Mouse (Mus musculus) layer of hippocampus, postnatal 14 days (tissue): Measurements from ENCODE around the gene Capn13. TPM values are rescaled to one million over a fixed set of nuclear protein-coding genes. Genes with fewer than 3 reads are reported as not detected.

Experiments
- DNase-seq, 2 experiments: peaks; one replicate each; pipeline ENCODE4 v3.0.0; 2021 to 2022; ENCODE audit warnings: low spot score in 2 of 2, mixed read lengths in 1 of 2
- total RNA-seq, 2 experiments: library from RNA; stranded (reverse); gene quantifications; 2 replicates each; pipeline ENCODE4 v1.2.3; 2021

The Capn13 gene
- total RNA-seq, 2 experiments from 2014 or later, result not detected

DNA sequence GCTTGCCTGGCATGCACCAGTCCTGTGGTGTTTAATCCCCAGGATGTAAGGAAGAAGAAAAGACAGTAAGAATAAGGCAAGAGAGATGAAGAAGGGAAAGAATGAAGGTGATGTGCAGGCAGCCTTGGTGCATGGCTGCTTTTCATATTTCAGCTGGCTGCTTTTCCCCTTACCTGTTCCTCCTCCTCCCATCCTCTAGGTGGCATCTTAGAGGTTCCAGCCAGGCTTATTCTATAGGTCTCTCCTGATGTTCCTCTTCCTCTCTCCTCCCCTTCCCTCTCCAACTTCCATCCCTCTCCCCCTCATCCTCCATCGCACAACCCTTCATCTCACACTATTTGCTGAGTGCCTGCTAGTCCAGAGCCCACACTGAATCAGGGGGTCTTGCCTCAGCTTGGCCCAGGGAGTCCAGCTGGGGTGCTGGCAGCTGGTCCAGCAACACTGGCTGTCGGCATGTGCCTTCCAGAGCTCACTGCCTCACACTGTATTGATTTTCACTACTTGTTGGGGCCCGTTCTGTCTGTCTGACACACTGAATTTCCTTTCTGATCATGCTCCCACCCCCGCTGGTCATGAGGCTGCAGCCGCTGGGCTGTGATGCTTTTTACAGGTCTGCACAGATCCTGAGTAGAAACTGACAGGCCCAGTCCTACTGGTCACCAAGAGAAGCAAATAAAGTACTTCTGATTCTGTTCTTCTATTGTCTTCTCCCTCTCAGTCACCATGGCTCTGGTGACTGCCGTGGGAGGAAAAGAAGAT is 56.9 kb downstream of the Capn13 start:
- DNase-seq, result no peak

DNA sequence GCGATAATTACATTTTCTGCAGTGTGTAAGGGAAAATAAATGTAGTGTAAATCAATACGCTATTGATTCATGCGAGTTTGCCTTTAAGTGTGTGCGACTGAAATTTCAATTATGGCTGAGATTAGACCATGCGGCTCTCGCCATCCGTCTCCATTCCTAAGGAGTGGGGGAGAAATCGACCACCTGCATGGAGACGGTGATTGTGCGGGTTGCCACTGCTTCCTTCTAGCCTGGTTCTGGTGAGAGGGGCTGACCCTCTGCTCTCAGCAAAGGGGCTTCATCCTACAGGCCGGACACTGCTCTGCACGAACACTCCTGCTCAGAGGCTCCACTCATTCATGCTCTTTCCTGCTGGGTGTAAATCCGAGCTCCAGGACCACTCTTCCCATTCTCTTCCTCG is 58.0 kb downstream of the Capn13 start:
- DNase-seq, result no peak

DNA sequence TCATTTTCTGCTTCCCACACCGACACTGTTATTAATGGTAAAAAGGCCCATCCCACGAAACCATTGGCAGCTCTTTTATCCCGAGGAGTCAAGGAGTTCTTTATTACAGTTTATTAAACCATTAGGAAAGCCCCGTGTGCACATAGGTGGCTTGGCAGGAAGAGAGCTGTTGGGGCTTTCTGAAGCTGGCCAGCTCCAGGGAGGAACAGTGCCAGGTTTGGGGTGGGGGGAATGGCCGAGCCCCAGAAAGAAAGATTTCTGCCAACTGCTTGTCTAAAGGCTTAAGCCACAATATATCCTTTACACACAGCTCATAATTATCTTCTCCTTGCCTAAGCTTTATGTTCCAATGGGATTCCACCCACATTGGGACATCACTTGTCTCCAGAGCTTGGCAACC is 71.6 kb downstream of the Capn13 start:
- DNase-seq, result peak in 1 of 2 experiments; percentile 20

DNA sequence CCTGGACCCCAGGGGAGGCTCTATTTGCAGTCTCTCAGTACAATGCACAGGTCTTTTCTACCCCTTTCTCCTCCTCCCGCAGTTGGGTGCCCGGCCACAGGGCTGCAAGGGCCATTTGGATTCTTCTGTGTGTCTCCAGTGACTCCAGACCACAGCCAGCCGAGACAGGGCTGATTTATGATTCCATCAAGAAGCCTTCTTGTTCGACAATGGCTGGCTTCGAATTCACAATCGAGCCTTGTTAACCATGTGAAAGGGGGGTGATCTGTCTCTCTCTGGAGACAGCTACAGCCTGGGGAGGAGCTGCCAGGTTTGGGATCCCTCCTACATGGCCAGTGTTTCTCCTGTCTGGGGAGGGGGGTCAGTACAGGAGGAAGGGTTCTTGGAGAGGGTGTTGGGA is 75.4 kb downstream of the Capn13 start:
- no peak for DNase-seq

DNA sequence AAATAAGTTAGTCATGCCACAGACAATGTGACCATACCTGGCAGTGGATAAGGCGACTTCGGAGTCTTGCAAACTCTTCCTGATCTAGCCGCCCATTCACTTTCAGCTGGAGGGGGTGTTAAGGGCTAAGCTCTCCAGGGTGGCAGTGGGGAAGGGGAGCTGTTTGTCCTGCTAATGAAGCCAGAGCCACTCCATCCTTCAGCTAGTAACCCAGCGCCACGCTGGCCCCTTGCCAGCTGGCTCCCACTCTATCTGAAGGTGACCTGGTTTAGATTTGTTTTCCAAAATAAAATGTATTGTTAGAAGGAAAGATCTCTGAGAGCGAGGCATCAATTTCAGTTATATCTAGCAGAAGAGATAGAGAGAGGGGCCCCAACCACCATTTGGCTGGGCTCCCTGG is 75.9 kb downstream of the Capn13 start:
- DNase-seq, result no peak

DNA sequence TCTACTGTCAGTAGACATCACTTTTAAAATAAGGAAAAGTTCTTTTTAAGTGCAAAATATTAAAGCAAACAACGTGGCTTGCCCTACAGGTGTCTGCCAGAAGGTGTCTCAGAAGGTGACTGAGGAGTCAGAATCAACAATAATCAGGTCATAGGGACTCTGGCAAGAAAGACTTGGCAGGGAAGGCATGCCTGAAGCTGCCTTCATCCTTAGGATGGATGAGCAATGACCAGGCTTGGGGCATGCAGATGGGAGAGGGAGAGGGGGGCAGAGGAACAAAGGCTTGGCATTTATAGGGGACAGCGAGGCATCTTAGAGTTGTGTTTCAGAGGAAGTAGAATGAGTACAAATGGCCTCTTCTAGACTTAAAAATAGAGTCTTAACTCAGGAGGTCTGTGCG is 76.7 kb downstream of the Capn13 start:
- no peak for DNase-seq

DNA sequence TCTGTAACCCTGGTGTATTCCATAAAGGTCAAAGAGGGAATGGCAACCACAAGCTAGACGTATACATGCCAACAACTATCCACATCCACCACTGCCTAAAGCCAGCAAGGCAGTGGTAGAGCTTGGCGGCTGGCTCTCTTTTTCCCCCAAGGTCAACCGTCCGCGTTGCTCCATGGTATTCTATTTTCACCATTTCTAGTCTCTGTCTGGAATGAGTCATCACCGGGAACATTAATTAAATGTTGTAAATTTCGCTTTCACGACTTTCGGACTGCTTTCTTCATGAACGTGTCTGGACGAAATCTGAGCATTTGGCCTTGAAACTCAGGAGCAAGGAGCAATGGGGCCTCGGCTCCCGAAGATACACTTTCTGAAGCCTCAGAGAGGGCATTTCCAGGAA is 85.9 kb downstream of the Capn13 start:
- no peak for DNase-seq

DNA sequence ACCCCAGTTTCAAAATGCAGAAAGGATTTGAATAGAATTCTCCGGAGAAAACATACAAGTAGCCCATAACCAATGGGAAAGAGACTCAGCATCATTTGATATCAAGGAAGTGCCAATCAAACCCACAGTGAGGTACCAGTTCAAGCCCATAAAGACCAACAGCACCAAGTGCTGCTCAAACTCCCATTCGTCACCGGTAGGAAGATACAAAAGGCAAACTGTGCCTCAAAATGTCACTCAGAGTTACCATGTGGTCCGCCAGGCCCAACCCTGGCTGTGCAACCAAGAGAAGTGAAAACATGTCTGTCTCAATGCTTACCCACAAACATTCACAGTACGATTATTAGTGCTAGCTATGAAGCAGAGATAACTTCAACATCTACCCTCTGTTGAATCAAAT is 89.2 kb downstream of the Capn13 start:
- no peak for DNase-seq

DNA sequence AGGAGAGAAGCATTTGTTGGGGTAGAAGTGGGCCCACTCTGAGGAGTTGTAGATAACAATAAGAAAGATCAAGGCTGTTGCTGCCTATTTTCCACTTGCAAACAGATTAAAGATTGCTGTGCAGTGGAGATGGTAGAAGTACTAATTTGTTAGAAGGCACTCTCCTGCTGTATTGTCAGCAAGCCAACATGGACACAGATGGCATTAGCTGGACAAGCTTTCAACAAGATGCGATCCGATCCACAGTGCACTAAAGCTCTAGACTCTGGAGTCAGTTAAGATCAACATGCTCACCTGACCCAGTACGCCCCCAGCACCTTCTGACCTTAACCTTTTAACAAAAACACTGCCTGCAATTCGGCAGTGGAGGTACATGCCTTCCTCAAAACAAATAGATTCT is 92.0 kb downstream of the Capn13 start:
- DNase-seq, result no peak

DNA sequence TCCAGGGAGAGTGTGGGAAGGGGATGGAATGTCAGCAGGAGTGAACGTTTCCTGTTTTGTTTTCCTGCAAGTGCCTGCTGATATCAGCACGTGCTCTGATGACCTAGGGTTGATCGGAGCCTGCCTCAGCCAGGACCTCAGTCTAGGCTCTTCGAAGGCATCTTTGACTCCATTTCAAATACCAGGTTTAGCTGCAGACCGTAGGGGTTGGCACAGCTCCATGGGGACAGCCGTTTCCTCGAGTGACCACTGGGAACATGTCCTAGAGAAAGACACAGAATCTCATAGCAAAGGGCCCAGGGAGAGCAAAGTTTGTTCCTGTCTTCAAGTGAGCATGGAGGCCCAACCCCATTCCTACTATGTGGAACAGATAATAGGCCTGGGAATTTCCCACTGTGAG is 94.0 kb downstream of the Capn13 start:
- no peak for DNase-seq

DNA sequence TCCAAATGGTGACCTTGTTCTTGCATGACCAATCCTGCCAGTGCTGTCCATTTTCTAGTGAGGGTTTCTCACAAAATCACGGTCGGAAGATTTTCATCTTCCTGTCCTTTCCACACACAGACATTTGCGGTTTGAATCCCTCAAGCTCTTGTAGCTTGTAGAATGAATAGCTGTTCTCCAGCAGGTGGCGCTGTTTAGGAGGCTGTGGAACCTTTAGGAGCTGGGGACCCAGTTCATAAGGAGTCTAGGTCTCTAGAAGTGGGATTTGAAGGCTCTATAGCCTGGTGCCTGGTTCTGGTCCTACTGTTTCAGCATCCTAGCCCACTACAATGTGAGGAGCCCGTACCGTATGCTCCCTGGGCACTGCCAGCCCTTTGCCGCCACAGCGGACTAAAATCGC is 95.0 kb downstream of the Capn13 start:
- peak; percentile 49 to 71 for DNase-seq

DNA sequence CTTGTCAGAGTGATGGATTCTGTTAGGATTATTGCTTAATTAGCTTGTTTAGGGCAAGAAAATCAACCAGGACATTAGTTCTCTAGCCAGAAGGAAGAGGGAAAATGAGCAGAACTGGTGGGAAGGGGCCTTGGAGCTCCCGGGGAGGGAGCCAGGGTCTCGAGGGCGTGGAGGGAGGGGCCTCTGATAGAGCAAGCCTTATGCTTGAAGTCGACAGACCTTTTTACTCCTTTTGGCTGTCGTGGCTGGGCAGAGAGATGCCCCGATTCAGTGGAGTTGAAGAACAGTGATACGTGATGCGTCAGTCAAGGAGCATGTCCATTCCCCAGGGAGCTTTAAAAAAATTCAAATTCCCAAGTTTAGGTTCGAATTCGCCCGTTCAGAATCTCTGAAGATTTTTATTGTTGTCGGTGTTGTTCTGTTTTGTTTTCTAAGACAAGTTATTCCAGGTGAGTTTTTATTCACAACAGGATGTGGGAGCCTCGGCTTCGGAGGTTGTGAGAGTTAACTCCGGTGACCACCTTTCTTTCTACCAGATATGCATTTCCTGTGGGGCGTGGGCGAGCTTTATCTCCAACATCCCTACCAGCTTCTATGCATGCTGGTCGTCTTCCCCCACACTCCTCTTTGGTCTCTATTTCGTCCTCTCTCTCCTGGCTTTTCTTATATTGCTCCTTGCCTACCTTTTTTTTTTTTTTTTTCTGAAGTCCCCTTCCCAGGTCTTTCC is 96.4 kb downstream of the Capn13 start:
- no peak for DNase-seq

DNA sequence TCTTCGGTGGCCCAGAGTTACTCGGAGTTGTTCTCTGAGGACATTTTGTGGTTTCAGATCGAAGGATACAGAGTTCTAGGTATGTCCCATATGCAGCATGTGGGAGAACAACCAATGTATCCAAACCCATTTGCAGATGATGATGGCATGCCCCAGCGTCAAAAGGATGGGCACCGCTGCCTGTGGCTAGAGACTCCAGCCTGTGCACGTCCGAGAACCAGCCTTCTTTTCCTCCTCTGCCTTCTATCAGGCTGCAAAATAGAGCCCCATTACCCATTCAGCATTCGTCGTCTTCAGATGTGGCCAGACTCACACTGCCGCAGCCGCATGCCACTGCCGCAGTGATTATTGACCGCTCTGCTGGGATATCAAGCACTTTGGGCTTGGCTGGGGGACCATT is 97.0 kb downstream of the Capn13 start:
- DNase-seq, result no peak

DNA sequence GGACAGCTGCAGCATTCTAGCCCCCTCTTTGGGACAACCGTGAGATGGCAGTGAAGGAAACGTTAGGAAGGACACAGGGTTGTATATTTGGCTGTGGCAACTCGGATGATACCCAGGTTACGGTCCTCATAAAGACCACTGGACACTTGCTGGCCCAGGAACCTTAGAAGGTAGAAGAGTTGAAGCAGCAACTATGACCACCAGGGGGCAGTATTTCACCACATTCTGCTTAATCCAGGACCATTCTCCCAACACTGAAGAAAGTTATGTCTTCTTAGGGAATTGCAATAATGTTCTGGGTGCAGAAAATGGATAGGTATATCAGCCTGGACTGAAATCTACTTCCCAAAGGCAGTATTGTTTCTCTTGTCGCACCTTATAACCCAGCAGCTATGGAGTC is 97.4 kb downstream of the Capn13 start:
- DNase-seq, result peak; percentile 70 to 82

DNA sequence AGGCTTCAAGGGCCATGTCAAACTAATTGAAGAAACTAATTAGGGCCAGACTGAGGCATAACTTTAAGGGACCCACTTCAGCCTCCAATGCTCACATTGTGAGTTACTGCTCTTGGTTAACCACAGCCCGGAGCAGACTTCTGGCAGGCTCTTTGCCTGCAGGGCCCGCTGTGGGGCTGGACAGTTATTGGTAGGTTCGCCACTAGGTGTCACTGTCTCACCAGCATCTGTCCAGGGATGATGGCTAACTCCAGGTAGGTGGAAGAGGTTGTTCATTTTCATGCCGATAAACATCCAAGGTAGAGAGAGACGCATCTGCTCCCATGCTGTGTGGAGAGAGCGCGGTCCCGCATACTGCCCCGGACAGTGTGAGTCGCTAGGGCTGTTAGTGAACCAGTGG is 98.6 kb downstream of the Capn13 start:
- DNase-seq, result peak; percentile 78 to 80

DNA sequence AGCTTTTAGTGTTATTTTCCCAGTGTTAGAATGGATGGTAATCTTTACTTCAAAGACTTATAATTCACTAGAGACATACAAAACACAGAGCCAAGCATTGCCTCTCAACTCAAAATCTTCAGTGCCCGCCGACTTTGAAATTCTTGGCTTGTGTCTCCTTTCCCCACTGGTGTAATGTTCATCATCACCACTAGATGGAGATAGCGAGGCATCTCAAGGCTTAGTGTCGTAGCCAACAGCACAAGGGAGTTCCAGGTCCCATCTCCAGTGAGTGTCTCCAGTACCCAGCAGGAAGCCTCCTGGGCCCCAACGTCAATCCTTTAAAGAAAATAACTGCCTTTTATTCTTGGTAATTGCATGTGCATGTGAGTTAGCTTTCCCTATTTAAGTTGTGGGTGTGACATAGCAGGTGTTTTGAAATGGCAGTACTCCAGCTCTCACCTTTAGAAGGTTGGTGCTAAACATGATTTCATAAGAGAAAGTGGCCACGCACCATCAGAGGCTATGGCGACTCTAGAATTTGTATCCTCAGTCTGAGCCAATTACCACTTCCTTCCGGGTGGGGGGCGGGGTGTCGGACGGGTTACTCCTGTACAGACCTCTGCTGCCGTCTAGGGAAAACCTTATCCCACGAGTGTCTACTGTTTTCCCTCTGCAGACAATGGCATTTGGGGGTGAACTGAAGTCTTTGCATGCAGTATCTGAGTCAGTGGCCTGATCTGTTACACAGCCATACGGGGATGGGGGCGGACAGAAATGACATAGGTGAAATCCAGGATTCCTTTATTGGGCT is 99.2 kb downstream of the Capn13 start:
- DNase-seq, result peak; percentile 75 to 79

DNA sequence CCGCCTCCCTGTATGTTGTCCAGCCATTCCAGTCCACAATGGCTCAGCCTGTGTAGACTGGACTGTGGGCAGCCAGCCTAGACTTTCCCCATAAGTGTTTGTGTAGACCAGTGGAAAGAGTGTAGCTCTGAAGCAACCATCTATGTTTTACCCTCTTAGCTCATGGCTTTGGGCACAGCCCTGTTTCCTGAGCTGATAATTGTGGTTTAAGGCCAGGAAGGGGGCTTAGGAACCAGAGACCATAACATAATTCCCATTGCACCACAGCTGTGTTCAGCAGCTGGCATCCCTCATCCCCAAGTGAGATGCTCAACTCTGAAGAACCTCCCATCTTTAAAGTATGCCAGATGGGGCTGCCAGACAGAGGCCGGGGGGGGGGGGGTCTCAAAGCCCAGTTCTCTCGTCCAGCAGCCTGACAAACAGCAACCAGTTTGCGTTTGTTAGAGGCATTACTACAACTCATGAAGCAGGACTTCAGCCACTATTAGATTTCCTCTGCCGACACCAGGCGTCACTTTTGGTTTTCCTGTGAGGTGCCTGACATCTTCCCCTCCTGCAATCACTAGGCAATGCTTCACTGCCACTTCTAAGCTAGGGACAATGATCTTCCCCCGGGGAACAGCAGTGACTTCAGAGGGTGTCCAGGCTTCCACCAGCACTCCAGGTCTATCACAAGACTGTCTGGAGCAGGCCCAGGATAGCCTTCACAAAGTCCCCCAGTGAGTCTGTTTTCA is 100.4 kb downstream of the Capn13 start:
- no peak for DNase-seq

DNA sequence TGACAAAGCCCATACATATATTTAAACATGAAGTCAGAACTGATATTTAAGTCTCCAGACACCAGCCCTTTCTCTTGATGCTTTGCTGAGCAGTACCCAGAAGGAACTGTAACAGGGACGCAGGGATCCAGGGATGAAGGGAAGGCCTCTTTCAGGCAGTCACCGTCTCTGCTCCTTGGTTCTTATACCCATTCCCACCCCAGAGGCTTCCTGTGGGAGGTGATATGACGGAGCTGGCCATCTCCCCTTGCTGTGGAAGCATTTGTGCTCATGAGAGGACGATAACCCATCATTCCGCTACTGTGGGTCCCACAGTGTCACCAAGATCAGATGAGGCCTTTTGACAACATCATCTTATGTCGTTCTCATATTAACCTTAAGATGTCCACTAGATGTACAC is 101.7 kb downstream of the Capn13 start:
- DNase-seq, result no peak

DNA sequence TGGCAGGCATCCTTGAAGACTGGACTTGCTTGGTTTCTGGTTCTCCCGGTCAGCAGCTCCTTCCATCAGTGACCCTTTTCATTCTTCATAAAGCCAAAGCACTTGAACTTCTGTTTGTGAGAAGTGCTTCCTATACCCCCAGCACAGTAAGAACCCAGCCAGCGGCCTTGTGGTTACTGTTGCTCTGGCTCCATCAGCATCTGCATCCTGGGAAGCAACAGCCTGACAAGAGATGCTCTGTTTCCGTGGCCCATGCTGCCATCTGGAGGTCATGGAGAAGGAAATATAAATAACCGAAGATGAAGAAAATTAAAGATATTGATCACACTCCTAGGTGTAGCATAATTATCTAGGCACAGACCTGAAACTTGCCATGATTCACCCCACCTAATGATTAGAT is 103.8 kb downstream of the Capn13 start:
- peak; percentile 53 to 76 for DNase-seq

DNA sequence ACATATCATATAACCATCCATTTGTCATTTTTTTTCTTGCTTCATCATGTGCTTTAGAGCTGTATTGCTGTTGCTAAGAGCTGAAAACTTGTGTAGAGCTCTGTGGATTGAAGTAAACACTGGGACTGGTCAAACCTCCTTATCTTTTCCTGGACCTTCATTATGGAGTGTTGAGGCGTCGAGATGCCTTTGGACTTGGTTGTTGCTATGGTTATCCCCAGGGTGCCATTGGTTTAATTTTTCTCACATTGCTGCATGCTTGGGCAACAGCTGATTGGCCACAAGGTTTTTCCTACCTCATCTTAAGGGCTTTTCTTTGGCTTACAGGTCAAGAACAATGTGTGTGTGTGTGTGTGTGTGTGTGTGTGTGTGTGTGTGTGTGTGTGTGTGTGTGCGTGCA is 107.4 kb downstream of the Capn13 start:
- DNase-seq, result no peak

DNA sequence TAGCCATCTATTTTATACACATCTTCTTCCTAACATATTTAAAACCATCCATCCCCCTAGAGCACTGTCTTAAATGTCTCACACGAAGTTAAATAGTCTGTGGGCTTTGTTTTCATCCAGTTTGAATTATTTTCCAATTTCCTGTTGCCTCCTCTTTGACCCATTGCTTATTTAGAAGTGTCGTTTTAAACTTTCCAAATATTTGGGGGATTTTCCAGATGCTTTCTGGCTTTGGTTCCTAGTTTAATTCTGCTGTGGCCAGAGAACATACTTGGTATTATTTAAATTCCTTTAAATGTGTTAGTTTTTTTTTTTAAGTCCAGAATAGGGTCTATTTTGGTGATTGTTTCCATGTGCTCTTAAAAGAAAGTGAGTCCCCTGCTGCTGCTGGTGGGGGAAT is 116.4 kb downstream of the Capn13 start:
- no peak for DNase-seq
